Mouse (Mus musculus) c-Kit-positive CD71-negative TER-119-negative erythroid progenitor cells, embryonic 14.5 days (primary cell): Measurements from ENCODE around the gene Sycn.

Experiments used
- DNase-seq: peaks from one replicate; pipeline ENCODE4 v3.0.0-alpha.2; 2013; ENCODE audit warnings: low read depth

The Sycn gene

DNA sequence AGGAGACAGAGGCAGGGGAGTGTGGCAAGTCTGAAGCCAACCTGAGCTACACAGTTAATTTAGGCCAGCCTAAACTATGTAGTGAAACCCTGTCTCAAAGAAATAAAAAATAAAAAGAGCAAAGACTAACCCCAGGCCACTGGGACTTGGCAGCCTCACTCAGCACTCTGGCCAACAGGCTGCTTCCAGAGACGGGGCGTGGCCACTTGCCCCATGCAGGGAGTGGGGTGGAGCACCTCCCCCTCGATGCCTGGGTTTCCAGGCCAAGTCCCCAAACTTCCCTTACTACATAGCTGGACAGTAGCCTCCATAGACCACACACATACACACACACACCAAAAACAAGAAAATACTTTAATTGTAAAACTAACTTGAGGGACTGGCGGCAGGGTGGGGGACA, 17.8 kb downstream of the Sycn start:
- DNase-seq = no peak

DNA sequence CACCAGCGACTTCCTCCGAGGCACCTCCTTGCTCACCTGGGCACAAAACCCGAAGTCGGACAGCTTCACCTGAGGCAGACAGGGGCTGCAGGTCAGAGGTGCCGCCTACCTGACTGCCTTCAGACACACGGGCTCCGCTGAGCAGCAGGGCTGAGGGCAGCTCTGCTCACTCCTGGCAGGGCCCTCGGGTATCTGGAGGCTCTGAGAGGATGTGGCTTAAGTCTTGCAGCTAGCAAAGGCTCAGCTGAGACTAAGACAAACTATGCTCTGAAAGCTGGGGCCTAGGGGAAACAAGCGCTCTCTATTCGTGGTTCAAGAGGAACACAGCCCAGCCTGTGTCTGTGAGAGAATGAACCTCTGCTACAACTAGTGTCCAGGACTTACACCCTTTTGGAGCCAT, 20.2 kb downstream of the Sycn start:
- no peak for DNase-seq

DNA sequence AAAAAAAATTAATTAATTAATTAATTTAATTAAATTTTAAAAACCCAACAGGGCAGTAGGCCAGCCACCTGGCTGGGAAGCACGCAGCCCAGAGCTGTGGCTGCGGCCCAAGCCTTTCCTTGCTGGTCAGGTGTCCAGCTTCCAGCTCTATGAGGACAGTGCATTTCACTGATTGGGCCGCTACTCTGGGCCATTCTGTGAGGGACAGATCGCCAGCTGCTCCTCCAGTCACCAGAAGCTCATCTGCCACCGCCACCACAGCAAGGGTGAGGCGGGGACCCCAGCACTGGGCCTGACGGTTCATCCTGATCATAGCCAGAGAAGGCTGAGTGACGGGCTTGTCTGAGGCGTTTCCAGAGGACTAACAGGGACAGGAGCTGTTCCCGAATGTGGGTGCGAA, 21.3 kb downstream of the Sycn start:
- no peak for DNase-seq

DNA sequence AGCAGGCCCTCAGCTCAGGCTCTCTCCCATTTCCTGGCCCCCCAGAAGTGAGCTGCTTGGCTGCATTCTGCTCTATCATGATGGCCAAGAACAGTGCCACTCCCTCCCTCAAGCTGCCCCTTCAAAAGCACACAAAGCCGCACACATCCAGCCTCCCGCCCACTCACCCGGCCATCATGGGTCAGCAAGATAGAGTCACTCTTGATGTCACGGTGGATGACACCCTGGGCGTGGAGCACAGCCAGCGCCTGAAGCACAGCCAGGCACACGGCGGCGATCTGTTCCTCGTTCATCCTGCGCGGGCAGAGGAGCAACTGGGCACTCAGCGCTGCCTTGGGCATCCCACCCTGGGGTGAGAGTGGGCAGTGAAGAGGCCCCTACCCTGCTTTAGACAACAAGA, 21.7 kb downstream of the Sycn start:
- no peak for DNase-seq

DNA sequence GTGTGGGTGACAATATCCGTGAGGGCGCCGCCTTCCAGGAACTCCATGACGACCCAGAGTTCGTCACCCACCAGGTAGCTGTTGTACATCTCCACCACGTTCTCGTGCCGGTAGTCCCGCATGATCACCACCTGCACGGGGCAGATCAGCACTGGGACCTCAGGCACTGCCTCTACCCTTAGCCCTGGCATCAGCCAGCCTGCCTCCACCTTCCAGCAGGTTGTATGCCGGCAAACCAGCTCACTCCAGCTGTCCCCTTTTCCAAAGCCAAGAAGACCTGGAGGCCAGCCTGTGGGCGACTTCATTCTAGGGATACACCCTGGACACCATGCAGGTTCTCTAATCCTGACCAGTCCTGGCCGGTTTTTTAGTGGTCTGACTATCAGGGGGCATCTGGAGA, 22.3 kb downstream of the Sycn start:
- no peak for DNase-seq

DNA sequence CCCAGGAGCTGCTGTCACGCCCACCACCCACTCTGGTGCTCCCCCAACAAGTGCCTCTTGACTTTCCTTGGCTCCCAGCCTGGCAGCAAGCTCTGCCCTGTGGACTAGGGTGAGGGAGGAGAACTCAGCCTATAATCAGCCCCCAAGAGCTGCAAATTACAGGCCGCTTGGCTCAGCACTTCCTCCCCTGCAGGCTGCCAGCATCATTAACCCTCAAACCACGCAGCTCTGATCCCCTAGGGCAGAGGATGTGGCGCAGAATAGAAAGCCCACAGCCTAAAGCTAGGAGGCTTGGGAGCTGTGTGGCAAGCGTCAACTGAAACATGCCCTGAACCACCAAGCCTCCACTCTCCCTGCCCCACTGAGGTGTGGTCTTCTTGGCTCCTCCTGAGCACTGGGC, 24.7 kb downstream of the Sycn start:
- DNase-seq = no peak

DNA sequence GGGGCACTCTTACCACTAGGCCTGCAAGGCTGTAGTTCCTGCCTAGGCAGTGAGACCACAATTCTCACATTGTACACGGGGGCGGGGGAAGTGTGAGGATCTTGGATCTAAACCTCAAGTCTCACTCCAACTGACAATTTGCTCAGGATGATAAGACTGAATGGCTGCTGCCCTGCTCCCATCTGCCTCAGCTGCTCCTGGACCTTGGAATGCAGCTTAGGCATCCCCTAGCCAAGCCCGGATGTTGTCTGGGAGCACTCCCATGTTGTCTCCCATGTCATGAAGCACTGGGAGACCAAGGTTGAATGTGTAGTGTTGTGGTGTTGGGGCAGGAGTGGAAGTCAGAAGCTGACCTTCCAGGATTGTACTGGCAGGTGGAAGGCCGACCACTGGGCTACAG, 26.9 kb downstream of the Sycn start:
- DNase-seq = no peak

DNA sequence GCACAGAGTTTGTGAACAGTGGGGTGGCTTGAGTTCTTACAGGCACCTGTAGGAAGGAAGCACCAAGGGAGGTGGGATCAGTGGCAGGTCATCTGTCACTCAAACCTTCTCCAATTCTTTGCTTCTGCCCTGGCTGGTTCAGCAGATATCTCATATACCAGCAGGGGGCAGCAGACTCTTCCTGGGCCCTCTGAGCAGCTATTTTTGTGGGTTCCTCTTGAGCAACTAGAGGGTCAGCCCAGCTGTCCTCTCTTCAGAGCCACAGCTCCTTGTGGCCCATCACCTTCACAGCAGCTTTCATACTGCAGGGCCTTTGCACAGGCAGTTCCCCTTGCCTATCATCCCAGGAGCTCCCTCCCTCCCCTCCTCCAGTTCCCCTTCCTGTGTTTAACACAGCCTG, 27.6 kb downstream of the Sycn start:
- peak; percentile 48 for DNase-seq

DNA sequence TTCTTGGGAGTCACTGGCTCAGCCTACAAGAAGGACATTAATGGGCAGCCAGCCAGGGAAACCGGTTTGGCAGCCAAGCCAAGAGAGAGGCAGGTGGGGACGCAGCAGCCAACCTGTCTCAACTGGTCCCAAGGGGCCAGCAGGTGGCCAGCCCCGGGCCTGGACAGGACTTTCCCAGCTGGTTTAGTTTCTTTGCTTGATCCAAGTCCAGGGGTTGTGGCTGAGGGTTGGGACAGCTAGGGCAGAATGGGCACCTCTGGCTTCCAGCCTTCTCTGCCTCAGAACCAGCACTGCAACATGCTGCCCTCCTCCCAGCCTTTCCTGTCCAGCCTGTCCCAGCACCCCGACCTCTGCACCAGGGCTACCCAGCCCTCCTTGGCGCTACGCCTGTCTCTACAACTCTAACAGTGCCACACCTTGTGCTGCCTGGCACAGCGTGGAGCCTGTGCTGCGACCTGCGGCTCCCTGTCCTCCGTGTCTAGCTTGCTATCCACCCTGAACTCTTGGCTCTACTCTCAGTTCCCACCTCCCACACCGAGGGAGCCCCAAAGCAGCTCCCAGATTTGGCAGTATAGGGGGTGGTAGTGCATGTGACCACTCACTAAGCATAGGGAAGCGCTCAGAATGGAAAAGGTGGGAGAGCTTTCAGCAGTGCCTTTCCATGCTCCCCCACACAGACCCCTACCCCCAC, 29.8 kb downstream of the Sycn start:
- no peak for DNase-seq

DNA sequence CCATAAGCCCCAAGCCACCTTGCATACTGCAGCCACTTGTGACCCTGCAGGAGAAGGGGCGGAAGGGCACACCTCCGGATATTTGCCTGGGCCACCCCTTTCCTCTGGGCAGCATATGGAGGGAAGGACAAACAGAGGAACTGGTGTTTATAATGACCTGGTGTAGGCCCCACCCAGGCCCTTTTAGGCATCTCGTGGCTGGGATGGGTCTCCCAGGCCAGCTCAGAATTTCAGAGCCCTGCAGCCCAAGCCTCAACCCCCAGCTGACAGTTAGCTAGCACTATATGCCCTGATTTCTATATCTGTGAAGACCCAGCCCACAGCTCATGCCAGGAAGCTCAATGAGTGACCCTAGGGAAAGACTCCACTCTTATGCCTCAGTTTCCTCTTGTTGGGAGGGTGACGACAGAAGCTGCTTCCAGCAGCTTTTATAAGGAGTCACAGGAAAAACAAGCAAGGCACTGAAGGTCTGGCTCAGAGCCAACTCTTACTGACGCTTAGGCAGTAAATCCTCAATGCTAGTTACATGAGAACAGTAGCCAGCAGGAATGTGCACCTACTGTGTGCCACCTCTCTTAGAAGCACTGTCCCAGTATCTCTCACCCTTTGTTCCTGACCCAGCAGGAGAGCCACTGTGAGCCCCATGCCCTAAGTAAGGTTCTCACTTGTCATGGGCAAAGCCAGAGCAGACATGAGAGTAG, 30.4 kb downstream of the Sycn start:
- no peak for DNase-seq

DNA sequence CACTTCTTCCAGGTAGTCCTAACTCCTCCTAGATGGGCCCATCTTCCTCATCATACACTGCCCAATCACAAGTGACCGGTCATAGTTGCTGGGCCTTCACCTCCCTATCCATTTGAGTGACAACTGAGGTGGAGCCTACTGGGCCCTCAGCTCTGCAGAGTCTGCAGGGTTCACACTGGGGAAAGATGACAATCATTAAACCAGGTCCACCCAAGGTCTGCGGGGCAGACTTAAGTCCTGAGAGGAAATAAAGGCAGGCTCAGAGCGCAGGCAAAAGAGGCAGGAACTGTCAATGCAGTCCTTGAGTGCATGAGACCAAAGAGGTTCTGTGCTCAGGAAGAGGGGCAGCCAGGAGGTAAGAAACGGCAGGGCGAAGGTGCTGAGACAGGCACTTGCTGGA, 32.0 kb downstream of the Sycn start:
- no peak for DNase-seq

DNA sequence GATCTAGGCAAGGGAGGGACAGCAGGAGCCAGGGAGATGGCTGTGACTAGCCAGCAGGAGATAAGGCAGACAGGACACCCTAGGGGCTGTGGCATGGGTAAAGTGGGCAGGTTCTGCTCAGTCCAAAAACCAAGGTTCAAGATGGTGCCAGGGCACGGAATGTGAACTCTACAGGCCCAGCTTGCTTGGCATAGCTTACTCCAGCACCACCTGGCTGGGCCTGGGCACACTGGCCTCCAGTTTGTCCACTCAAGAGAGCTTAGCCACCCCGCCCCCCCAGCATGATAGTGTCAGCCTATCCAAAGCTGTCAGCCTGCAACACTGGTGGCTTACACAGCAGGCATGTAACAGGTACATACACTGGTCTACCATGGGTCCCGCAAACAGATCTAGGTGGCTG, 32.6 kb downstream of the Sycn start:
- no peak for DNase-seq

DNA sequence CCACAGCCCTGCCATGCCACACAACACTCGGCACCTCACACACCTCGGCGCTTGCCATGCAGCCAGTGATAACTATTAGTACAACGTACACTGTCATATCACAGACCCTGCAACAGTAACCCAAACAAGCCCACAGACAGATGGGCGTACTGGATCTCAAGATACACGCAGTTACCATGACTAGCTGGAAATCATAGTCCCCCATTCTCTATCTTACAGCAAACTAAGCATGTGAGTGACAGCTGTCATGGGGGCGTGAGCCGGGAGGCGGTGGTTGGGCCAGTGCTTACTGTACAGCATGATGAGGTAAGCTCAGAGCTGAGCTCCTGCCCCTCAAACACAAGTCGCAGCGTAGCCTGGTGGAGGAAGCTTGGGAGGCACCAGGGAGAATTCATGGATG, 34.9 kb downstream of the Sycn start:
- no peak for DNase-seq

DNA sequence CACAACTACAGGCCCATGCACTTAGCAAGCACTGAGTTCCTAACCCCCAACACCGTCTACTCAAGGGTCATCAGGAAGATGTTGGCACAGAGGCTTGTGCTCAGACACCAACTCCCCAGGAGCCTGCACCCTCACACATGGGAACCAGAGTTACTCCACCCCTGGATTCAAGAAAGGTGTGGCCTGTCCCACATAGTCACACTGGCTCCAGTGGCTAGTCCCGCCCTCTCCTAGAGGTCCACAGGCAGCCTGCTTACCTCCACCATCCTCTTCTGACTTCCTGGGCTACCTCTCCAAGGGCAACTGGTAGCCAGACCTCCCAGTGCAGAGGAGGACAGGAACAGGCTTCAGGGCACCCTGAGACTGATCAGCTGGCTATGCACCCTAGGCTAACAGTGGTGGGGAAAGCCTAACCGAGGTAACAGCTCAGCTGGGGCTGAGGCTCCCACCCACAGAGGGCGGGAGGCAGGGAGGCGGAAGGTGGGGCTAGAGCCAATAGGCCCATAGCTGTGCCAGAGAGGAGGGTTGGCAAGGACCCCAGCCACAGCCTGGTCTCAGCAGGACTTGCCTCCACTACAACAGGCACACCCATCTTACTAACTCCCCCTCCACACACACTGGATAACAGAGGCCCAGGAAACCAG, 35.7 kb downstream of the Sycn start:
- DNase-seq = no peak

DNA sequence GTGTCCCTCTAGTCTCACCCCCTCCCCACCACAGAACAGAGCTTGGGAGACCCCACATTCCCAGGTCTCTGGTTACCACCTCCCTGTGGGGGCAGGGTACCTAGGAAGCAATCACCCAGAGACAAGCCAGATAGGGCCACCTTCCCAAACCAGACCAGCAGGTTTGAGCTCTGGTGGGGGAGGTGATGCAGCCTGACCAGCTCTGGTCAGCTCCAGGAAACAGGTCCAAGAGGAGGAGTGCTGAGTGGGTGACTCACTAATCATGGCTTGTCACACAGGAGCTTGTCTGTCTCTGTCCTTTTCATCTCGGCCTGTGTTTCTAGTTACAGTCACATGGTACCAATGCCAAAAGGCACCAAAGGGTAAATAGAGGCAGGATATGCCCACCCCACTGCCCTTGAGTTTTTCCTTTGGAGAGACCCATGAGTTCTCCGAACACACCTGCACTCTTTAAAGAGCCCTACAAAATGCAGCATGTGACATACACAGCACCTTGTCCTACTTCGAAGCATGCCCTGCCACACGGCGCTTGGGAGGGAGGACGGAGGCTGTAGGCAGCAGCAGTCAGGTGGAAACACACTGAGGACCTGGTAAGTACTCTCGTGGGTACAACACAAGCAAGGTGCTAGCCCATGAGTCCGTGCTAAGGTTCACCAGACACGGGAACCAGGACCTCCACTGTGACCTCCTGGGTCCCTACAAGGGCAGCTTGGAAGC, 37.3 kb downstream of the Sycn start:
- no peak for DNase-seq

DNA sequence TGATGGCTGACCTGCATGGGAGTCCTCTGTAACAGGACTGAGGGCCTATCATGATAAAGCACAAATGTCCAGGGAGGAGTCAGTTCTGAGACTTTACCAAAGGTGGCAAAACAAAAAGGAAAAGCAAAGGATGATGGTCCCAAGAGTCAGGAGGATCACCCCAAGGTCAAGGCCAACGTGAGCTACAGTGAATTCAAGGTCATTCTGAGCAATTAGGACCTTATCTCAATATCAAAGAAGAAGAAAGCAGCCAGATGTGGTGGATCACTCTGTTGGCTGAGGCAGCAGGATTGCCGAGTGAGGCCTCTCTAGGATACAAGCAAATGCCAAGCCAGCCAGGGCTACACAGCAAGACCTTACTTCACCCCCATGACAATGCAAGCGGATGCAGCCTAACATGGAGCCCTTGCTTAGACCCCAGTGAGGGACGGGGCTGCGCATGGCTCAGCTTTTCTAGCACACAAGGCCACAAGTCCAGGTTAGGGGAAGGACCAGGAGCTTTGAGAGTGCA, 37.9 kb downstream of the Sycn start:
- no peak for DNase-seq

DNA sequence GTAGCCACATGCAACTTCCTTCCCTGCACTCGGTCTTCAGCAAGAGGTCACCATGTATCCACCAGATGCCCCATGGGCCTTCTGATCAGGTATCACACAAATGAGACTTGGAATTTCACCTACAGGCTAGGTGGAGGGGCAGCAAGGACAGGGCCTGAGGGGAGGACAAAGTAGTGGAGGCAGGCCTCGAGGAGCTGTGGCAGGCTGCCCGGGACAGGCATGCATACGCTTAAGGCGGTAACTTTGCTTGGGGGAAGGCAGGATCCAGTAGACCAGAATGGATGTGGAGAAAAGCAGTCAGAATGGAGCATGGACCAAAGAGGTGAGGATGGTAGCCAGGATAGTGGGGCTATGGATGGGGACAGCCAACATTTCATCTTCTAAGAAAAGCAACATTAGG, 39.1 kb downstream of the Sycn start:
- no peak for DNase-seq

DNA sequence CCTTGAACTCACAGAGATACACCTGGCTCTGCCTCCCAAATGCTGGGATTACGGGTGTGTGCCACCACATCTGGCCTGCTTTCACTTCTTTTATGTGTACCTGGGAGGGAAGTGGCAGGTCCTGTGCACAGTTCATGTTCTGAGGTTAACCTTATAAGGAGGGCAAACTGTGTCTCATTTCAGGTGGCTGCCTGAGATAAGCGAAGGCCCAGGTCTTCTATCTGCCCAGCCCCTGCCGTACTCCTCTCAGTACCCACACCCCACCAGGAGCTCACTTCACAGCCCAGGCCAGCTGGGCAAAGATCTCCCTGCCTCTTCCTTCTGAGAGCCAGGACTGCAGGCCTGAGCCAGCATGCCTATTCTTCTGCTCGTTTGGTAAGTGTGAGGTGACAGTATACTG, 41.0 kb downstream of the Sycn start:
- DNase-seq = no peak

DNA sequence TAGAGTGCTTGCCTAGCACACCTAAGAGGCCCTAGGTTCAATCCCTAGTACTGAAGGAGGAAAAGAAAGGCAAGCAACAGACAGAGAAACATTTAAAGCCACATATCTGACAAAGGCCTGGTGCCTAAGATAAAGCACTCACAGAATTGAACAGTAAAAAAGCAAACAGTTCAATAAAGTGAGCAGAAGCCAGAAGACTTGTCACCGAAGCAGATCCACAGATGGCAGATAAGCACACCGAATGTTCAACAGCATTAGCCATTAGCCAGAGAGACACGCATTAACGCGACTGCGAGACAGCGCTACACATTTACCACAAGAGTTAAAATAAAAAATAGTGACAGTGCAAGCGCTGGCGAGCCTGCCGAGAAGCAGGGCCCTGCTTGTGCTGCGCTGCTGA, 42.2 kb downstream of the Sycn start:
- no peak for DNase-seq

DNA sequence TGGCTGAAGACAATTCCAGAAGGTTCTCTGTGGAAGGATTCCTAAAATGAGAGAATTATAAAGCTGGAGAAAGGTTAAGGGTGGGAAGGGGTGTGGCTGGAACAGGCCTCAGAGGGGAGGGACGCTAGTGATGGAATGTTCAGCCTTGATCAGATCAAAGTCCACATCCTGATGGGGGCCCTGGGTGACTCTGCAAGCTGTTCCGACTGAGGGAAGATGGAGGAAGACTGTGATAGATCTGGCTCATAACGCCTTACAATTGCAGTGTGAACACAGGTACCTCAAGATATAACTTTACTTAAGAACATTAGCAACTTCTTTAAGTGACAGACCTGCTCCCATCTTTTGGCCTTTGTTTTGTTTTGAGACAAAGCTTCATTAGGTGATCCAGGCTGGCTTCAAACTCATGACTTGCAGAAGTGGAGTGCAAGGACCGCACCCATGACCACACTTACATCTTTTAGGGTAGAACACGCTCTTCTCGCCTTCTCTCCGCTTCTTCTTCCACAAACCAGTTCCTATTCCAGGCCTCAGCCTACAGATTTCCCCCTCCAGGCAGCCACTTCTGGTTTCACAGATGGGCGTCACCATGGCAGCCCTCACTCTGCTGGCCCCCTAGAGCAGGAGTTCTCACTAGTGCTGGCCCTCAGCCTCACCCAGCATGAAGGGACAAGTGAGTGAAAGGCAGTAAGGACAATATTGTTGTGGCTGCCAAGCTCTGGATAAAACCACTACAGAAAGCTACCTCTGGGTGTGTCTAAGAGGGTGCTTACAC, 43.1 kb downstream of the Sycn start:
- DNase-seq = no peak

DNA sequence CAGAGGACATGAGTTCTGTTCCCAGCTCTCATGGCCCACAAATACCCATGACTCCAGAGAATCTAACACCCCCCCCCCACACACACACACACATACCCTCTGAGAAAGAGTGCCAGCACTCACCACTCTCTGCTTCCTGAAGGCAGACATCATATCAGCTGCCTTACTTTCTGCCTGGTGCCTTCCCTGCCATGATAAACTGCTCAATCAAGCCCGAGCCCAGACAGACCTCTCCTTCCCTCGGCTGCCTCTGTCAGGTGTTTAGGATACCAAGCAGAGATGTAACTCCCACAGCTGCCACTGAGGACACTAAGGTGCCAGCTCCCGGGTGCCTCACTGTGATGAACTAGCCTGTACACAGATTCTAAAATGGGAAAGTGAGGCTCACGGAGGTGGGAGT, 43.8 kb downstream of the Sycn start:
- DNase-seq = no peak

DNA sequence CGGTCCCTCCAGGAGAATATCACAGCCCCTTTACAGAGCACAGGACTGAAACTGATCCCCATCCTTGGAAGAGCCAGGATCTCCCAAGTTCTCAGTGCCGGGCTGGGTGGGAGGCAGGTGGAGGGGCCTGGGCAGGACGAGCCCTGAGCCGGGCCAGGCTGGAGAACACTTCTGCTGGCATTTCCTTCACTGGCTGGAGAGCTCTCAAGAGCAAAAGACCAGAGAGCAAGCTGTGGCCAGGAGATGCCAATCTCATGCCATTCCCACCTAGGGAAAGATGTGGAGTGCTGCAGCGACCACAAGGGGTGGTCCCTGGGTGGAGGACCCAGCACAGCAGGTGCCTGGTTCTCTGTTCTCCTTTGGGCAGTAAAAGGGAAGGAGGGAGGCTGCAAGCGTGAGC, 44.3 kb downstream of the Sycn start:
- DNase-seq = no peak
